Mouse (Mus musculus) adrenal gland, postnatal 10 days (tissue): ENCODE data around the gene Tiam1. TPM values are rescaled to one million over a fixed set of nuclear protein-coding genes. Genes with fewer than 3 reads are reported as not detected.

Source experiments
- DNase-seq: peaks from one replicate; pipeline ENCODE4 v3.0.0; 2021; ENCODE audit warnings: mixed read lengths
- total RNA-seq, 2 experiments: library from RNA; stranded (reverse); gene quantifications; 2 replicates each; pipeline ENCODE4 v1.2.3; 2021

Gene Tiam1
- total RNA-seq, 2 experiments from 2014 or later, result 47.3 to 50.3 TPM

DNA sequence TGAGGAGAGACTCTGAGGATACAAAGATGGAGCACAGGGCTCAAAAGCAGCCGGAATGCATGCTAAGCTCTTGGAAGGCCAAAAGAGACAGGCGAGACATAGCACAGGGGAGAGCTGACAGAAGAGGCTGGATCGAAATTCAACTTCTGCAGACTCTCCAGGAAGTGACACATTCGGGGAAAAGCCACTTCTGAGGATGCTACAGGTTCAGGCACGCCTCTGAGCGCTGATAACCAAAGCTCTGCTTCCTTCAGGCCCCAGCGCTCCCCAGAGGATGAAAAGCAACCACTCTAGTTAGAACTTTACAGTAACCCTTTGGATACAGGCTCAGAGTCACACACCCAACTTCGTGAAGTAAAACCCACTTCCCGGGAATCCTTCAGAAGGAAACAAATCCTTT lies 306.5 kb downstream of the Tiam1 start:
- no peak for DNase-seq

DNA sequence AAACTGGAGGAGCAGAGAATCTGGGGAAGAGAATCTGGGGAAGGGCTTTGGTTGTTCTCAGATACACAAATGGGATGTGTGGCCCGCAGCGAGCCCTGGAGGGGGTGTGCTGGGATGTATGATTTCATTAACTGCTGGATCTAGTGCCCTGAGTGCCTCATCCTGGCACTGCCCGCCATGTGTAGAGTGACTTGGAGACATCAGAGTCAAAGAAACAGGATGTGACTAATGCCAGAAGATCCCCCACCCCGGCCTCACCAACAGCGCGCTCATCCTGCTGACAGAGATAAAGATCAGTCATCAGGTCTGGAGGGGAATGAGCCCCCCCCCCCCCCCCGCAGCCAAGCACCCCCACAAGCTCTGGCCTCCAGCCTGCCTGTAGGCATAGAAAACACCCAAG lies 308.0 kb downstream of the Tiam1 start:
- DNase-seq, result no peak

DNA sequence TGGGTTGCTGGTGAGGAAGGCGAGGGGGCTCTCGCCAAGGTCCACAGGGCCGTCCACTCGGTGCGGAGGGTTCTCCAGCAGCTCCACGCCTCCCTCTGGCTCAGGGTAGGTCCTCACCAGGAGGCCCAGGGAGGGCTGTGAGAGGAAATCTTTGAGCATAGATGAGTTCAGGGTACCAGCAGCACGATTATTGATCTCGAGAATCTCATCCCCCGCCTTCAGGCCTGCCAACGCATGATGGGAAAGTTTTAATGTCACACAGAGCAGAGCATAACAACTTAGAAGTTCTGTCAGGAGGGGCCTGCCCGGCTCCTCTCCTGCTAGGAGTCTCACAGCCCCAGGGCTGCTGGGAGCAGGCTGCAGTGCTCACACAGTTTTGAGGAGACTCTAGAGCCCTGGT lies 310.6 kb downstream of the Tiam1 start:
- DNase-seq, result no peak

DNA sequence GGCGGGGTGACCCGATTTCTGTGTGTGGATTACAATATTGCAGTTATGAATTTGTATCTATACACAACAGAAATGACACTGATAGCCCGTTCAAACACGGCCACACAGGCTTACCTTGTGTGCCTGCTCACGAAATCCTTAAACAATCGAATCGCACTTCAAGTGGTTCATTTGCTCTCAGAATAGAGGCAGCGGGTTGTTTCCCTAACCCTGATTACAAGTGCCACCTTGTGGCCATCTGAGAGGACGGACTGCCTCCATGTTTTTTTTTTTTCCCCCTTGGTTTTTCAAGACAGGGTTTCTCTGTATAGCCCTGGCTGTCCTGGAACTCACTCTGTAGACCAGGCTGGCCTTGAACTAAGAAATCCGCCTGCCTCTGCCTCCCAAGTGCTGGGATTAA lies 312.4 kb downstream of the Tiam1 start:
- peak; percentile 42 for DNase-seq

DNA sequence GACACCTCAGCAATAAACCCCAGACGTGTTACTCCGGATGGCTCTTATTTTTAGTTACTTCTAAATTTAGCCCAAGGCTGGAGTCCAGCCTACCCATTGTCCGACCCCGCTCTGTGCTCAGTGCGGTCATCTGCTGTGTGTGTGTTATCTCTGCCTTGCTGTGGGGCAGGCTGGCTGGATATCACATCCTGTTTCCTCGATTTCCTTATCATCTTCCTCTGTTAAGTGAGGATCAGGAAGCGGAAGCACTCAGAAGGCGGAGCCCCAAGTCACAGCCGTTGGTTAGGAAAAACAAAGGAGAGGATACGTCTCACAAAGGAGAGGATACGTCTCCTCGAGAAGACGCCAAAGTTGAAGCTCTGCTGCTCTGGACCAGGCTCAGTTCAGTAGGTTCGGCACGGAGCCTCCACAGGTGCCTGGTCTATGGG lies 313.3 kb downstream of the Tiam1 start:
- peak; percentile 20 for DNase-seq

DNA sequence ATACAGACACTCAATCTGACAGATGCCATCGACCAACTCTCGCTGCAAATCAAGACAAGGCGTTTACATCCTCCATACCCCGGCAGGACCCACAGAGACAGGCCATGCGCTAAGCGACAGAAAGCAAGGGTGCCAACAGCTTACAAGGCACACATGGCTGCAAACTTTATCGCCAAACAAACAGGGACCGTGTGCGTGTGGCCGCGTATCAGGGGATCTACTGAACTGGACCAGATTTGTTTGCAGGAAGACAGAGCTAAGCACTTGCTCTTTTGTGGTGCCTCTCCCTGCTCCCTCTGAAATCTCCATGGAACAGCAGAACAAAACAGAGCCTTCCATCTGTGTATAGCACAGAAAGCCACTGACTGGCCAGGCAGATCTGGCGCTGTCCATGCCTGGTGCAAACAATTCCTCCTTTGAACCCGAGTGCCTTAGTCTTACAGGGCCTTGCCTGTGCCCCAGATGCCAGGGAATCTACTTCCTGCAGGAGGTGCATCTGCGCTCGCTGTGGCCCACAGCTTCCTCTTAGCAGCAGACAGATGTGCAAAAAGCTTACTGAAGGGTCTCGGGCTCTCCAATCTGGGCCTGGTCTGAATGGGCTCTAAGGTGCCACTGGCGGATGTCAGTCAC lies 316.0 kb downstream of the Tiam1 start:
- no peak for DNase-seq

DNA sequence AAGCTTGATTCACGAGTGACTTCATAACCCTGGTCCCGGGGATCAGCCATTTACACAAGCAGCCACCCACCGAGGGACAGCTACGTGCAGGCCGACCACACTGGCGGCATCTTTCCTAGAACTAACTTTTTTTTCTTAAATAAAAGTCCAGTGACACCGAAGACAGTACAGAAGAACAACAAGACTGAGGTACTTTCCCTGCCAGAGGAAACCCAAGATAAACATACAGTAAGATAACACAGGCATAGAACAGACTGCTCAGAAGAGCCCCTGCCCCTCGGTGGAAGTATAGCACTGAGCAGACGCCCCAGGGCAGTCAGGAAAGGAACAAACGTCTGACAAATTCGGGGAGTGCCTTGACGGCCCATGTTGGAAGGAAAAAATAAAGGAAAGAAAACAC lies 317.7 kb downstream of the Tiam1 start:
- no peak for DNase-seq

DNA sequence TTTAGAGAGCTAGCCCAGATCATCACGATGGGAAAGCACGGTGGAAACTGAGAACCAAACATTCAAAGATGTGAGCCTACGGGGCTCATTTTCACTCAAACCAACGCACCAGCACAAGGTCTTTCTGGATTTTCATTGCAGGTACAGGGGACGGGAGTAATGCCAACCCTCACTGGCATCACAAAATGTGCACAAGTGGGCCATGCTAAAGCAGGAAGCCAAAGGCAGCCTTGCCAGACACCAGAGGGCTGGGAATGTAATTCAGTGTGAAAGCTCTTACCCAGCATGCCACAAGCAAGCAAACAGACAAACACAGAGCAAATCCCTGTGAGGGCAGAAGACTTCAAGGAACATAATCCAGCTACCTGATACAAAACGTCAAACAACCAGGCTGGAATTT lies 320.7 kb downstream of the Tiam1 start:
- no peak for DNase-seq

DNA sequence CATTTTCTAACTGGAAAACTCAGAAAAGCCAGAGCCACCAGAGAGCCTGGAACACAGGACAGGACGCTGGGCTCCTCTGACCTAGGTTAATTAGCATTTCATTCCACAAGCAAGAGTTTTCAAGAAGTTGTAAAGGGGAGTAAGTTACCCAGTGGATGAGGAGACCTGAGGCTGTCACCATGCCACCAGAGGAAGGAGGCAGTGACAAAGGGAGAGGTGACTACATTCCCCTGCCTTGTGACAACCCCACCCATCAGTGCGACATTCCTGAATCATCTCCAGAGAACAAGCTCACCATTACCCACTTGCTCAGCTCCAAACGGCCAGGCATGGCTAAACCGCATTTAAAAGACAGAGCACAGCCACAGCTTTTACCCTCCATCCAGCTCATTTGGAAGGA lies 324.9 kb downstream of the Tiam1 start:
- DNase-seq, result no peak

DNA sequence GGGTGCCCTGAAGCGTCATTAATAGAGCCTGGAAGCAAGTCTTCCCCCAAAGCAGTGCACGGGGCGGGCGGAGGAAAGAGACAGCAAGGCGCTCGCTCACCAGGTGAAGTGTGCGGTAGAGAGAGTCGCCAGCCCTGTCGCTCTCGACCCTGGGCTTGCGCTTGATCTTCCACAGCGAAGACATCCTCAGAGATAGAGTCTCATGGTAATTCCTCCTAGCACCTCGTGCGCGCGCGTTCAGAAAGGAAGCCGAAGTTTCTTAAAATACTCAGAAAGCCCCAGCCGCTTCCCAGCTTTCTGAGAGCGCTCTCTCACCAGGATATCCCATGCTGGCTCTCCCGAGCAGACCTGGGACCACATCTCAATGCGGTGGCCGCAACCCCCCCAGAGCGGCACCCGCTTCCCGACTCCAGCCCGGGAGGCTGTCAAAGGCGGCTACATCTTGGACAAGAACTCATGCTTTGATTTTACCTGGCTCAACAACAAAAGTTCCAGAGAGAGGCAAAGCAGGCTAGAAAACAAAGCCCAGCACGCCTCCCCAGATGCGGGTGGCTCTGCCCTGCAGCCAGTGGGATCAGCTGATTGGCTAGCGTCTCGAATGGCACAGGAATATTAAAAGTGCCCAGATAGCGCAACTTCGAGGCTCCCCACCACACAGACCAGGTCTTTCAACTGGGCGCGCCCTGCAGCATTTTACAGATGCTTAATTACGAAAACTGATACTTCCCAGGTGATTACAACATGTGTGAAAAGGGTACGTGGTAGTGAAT lies 325.5 kb downstream of the Tiam1 start:
- peak; percentile 21 for DNase-seq

DNA sequence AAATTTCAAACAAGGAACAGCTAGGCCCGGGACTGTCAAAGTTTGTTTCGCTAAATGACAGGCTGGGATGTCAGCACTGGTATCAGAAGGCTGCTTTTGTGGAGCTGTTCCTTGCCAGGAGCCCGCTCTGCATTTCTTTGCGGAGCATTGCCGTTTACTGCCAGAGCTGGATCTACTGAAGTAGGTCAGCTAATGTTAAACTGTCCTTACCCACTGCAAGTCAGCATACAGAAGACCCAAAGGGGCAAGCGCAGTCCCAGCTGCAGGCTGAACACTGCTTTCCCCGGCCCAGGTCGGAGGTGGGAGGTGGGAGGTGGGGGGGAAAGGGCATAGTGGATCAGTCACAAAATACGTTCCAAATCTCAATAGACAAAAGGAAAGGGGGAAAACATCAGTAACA lies 326.3 kb downstream of the Tiam1 start:
- no peak for DNase-seq

DNA sequence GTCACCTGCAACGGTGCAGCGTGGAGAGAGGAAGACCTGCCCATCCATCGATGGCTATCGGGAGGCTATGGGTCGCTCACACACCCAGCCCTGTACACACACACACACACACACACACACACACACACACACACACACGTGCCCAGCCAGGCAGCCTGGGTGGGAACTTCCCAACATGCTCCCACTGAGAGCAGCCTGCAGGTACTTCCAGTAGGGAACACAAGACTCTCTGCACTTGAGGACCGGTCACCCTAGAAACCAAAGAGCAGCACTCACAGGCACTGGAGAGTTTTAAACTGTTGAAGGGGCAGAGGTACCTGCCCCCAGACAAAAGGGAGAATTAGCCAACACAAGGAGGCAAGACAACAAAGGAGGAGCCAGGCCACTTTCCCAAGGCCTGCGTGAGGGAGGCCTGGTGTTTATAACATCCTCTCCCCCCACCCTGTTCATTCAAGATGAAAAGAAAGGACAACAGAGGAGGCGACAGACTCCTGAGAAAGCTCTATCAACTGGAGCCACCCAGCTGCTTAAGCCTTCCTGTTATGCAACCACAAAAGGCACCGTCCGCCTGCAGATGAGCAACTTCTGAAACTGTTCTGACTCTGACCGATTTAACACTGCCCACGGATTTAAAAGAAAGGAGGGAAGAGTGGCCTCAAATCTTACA lies 326.9 kb downstream of the Tiam1 start:
- no peak for DNase-seq

DNA sequence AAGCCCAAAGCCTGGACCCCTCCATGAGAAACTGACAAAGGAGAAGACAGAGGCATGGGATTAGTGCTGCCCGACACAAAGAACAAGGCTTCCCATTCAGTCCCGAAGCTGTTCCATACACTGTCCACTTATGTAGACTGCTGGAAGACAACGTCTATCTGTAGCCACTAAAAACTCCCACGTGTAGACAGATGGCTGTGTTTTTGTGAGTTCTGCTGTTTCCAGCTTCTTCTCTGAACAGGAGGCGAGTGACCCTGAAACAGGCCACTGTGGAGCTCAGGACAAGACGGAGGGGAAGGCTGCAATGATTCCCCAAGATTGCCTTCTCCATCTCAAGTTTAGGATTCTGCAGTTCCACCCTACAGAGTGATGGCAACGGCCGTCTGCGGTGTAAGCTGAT lies 330.0 kb downstream of the Tiam1 start:
- no peak for DNase-seq

DNA sequence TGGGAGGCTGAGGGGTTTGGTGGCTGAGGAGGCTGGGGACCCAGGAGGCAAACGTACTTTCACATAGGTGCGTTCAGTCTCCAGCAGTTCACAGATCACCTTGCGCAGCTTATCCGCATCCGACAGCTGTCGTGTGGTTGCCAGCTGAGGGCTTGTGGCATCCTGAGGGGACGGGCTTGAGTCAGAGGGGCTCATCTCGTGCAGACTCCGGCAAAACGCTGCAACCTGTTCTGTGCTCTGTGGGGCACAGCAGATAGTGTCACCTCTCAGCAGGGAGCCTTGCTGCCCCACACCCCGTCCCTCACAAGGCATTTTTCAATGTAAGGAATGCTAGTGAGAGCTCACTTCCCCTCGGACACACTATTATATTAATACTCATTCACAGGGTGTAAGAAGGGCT lies 330.7 kb downstream of the Tiam1 start:
- DNase-seq, result no peak

DNA sequence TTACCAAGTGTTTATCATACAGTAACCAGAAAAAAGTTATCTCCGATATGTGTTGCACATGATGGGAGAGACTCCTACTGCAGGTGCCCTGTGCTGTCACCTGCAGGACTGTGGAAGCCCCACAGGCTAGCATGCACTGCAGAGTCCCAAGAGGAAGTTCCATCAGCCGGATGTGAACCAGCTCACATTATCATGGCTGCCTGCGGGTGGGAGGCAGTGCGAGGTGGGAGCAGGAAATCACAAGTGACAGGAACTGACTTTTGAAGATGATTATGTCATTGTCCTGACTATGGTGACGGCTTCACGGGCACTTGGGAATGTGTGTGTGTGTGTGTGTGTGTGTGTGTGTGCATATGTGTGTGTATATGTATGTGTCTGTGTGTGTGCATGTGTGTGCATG lies 333.2 kb downstream of the Tiam1 start:
- no peak for DNase-seq

DNA sequence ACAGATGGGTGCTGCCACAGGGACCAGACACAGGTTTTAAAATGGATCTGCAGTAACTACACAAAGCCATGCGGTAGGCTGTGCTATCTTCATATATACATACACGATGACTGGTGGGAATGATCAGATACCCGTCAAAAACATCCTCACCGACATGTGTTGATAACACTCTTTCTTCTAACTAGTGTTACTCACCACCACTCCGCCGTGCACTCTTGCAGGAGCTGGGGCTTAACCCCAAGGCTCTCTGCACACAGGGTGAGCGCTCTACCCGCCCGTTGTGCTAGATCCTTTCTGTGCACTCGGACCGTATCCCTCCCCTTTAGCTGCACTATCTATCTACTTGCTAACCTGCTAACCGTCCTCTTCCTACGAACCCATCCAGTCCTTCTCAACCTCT lies 335.4 kb downstream of the Tiam1 start:
- DNase-seq, result no peak

DNA sequence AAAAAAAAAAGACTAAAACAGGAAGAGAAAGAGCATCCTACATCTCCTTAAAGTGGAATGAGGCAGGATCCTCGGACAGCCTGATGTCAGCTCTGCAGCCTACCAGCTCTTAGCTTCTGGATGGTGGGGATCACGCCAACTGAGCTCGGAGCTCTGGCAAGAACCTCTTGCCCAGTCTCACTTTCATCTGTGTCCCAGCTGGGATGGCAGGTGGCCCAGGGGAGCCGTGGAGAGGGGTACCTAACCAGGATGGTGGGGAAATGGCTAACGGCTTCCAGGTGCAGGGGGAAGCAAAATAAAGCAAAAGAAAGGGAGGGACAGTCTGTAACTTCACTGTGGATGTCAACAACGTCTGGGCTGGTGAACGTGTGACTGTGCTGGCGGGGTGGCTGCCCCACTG lies 337.6 kb downstream of the Tiam1 start:
- no peak for DNase-seq

DNA sequence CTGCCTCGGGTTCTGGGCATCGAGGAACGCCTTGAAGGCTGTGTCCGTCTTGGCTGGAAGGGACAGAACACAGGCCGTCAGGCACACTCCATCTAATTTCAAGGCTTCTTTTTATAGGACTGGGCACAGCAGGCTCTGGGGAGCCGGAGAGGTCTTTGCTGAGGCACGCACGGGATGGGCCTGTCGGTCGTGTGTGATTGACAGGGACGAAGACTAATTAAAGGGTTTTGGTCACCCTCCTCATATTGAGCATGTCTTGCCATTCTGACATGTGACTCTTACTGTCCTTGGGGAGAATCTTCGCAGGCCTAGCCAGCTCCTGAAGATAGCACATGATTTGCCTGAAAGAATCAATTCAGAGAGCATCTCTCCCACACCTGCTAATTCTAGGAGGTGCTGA lies 338.4 kb downstream of the Tiam1 start:
- DNase-seq, result no peak

DNA sequence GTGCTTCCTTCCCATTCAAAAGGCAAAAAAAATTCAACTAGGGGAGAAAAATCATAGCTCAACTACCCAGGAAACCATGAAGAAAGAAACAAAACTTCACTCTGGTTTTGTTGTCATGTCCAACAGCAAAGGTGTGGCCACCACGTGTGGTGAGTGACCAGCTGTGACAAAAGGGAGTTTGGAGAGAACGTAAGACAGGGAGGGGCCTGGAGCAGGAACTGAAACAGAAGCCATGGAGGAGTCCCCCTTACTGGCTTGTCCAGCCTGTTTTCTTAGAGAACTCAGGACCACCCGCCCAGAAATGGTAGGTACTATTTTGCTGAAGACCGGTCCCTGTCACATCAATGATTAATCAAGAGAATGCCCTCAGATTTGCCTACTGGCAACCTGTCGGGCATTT lies 342.1 kb downstream of the Tiam1 start:
- DNase-seq, result no peak

DNA sequence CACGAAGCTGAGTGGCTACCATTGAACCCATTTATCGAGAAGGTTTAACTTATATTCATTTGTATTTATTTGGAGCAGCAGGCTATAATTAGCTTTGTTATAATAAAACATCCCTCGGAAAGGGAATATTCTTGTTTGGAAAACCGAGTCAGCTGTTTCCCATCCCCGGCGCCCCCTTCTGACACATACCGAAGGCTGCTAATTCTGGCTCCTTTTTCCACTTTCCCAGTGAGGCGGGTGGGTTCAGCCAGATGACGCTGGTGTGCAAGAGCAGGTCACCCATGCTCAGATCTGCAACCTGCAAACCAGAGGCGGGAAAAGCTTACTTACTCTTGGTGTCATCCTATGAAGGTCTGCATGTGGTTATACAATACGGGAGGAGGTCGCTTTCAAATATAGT lies 343.8 kb downstream of the Tiam1 start:
- no peak for DNase-seq

DNA sequence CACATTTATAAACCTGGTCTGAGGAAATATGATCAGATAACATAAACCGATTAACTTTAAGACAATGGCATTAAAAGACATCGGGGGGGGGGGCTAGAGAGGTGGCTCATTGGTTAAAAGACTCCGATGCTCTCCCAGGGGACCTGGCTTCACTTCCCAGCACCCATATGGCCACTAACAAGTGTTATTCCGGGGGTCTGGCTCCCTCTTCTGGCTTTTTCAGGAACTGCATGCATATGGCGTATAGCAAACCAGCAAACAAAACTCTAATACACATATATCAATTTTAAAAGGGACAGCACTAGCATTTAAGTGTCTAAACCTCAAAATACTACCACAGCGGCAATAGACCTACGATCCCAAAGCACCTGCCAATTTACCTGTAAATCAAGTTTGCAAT lies 347.0 kb downstream of the Tiam1 start:
- DNase-seq, result no peak

DNA sequence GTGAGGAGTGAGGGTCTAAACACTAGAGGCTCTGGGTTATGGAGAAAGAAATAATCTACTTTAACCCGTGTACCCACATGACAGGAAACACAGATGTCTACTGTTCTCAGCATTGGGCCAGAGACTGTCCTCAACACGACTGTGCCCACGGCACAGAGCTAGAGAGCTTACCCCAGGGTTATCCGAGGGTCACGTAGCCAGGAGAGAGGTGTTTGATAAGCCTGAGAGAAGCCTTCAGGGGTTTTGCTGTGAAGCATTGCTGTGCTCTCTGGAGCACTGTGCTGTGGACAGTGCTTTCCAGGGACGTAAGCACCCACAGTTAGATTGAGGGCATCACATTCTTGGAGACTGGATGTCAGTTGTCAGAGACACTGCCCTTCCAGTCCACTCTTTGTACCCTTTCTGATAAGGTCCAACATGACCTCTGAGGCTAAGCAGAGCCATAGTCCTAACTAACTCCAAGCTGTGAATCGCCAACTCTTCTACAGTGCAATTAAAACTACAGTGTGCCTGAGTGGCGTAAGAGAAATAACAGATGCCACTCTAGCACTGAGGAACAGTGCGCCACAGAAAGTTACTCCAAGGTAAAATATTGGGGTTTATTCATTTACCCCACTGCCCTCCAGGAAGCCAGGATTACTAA lies 353.7 kb downstream of the Tiam1 start:
- no peak for DNase-seq

DNA sequence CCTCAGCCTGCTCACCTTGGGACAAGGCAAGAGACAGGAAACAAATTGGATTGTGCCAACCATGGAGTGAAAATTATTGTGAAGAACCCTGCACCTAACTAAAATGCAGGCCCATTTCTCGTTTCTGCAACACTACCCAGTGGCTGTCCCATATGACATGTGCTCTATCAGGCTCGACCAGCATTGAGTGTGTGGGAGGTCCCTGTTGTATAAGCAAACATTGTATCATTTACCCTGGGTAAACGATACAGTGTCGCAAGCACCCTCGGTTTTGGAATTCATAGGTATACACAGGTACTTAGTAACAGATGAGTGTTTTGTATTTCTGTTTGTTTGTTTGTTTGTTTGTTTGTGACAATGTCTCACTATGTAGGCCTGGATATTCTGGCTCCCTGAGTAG lies 357.8 kb downstream of the Tiam1 start:
- no peak for DNase-seq
